Mouse (Mus musculus) mouse trophoblast stem cell (cell line): ENCODE measurements around the gene Gm28827.
"Not testable (repeated sequence)": the region's sequence is repeated elsewhere in the genome, so short reads cannot be mapped to it uniquely, and the experiment has no call there.

ENCODE experiments used
- in situ Hi-C, 2 experiments: fragments of 300-500 bp; cut with MseI, MboI; formaldehyde crosslinking; loops; 2 replicates in 1 of 2; 3 replicates in 1 of 2; pipeline ENCODE4 v1.15.1; 2025

Gene Gm28827

GRCm38 (mm10) chrY:83030647-83031046 lies at the start of gene Gm28827:
TSS of gene Gm28827 (plus strand) at chrY:83030947.
- in situ Hi-C loops = not testable (repeated sequence)
